ENCODE assay signal across 10 mouse cellular contexts in the genomic region with DNA sequence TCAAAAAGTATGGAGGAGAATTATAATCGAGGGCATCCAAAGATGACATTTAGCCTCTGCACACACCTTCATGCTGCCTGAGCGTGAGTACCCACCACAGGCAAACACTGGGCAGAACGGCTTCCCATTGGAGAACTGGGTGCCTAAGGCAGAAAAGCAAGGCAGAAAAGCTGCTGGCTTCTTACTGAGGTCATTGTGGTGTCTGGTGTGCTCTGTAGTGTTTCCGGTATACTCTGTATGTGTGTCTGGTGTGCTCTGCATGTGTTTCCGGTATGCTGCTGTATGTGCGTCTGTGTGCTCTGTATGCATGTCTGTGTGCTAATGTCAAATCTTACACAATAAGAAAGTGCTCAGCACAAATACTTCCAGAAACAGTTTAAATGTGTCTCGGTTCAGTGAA.
DNase-seq lines count a peak whose midpoint lies in the region; ATAC-seq and TF ChIP-seq lines count a peak whose summit lies in the region.
"Had no signal": no experiment of that assay in that cellular context is flagged by ENCODE, and none has a peak within 500 bp of the region (broad histone marks: within the 10 kb centered on the region; RNA-seq: fewer than 3 reads in every experiment).

No protein-coding gene starts in this region.

- DNase-seq in hindbrain, postnatal 0 days (ENCODE audit: low spot score) = no peak
- DNase-seq in embryo, embryonic 10 days (ENCODE audit: low spot score) = no peak
- no peak for DNase-seq in layer of hippocampus, adult 9-11 months
- DNase-seq in right cerebral cortex, postnatal 4 days = no peak

- H3K4me3 ChIP-seq in hindbrain, postnatal 0 days (ENCODE audit: low read length) = no peak overlapping the region
- no peak overlapping the region for H3K4me3 ChIP-seq in hindbrain, embryonic 12.5 days
- H3K4me3 ChIP-seq in embryonic facial prominence, embryonic 13.5 days = no peak overlapping the region
- no peak overlapping the region for H3K4me3 ChIP-seq in small intestine, adult 2 months (ENCODE audit: low read depth, low read length)
- H3K4me3 ChIP-seq: hindbrain, embryonic 15.5 days; lung, embryonic 15.5 days had no signal

- no peak for TF ChIP-seq POLR2A in small intestine, adult 2 months (IDR thresholded peaks at IDR 0.05; ENCODE audit: low read depth, low read length)

- 69% methylated on average over 7 of the region's 7 CpGs for WGBS in hindbrain, postnatal 0 days
- WGBS in hindbrain, embryonic 12.5 days = 77% methylated on average over 7 of the region's 7 CpGs
- WGBS in embryonic facial prominence, embryonic 13.5 days = 64% methylated on average over 7 of the region's 7 CpGs
- WGBS in small intestine, adult 2 months = 87% methylated on average over 7 of the region's 7 CpGs

- TF ChIP-seq CTCF in hindbrain, postnatal 0 days (IDR thresholded peaks at IDR 0.05; ENCODE audit: low read depth) = no peak
- no peak for TF ChIP-seq CTCF in small intestine, adult 2 months (IDR thresholded peaks at IDR 0.05; ENCODE audit: extremely low read depth, insufficient read length, insufficient replicate concordance, low read depth, low read length)

- ATAC-seq in hindbrain, postnatal 0 days = no peak
- no peak for ATAC-seq in hindbrain, embryonic 12.5 days (ENCODE audit: low FRiP score)
- peak; percentile 89 for ATAC-seq in CD4-positive, CD25-positive, alpha-beta regulatory T cell, adult 4 months
- ATAC-seq in embryonic facial prominence, embryonic 13.5 days (ENCODE audit: insufficient number of reproducible peaks, insufficient read depth, low FRiP score, low TSS enrichment, low read depth) = no peak

- no peak overlapping the region for H3K4me2 ChIP-seq in hindbrain, postnatal 0 days (ENCODE audit: low read depth, low read length)
- H3K4me2 ChIP-seq in hindbrain, embryonic 12.5 days (replicated peaks) = no peak overlapping the region
- peak overlapping the region; percentile 41; the same call in 1 of the 2 replicates for H3K4me2 ChIP-seq in embryonic facial prominence, embryonic 13.5 days
- H3K4me2 ChIP-seq: hindbrain, embryonic 15.5 days; lung, embryonic 15.5 days had no signal

- no peak overlapping the region for H3K9ac ChIP-seq in hindbrain, postnatal 0 days (replicated peaks; ENCODE audit: low read length)
- H3K9ac ChIP-seq in hindbrain, embryonic 12.5 days = no peak overlapping the region
- no peak overlapping the region for H3K9ac ChIP-seq in embryonic facial prominence, embryonic 13.5 days
- H3K9ac ChIP-seq: hindbrain, embryonic 15.5 days; lung, embryonic 15.5 days had no signal

- H3K36me3 ChIP-seq in hindbrain, postnatal 0 days (ENCODE audit: insufficient read depth, low read length) = no peaks in the 10 kb centered on the region
- no peaks in the 10 kb centered on the region for H3K36me3 ChIP-seq in hindbrain, embryonic 12.5 days
- no peaks in the 10 kb centered on the region for H3K36me3 ChIP-seq in embryonic facial prominence, embryonic 13.5 days
- H3K36me3 ChIP-seq in small intestine, adult 2 months (ENCODE audit: control insufficient read depth, insufficient read depth, low read length) = peaks cover 2% of the 10 kb centered on the region; the same call in 1 of the 2 replicates
- H3K36me3 ChIP-seq: hindbrain, embryonic 15.5 days; lung, embryonic 15.5 days had no signal

- peaks cover 13% of the 10 kb centered on the region for H3K4me1 ChIP-seq in hindbrain, postnatal 0 days (ENCODE audit: insufficient read depth, low read length)
- H3K4me1 ChIP-seq in hindbrain, embryonic 12.5 days = peaks cover 14% of the 10 kb centered on the region
- H3K4me1 ChIP-seq in embryonic facial prominence, embryonic 13.5 days = peaks cover 61% of the 10 kb centered on the region
- H3K4me1 ChIP-seq in small intestine, adult 2 months (ENCODE audit: control insufficient read depth, insufficient read depth, insufficient read length, low read length) = peaks cover 20% of the 10 kb centered on the region; the same call in 1 of the 2 replicates

- no peaks in the 10 kb centered on the region for H3K27me3 ChIP-seq in hindbrain, postnatal 0 days (ENCODE audit: insufficient read depth, low read length)
- no peaks in the 10 kb centered on the region for H3K27me3 ChIP-seq in hindbrain, embryonic 12.5 days
- H3K27me3 ChIP-seq in embryonic facial prominence, embryonic 13.5 days = no peaks in the 10 kb centered on the region
- H3K27me3 ChIP-seq in small intestine, adult 2 months (ENCODE audit: control insufficient read depth, insufficient read depth, low read length) = no peaks in the 10 kb centered on the region
- H3K27me3 ChIP-seq: hindbrain, embryonic 15.5 days; lung, embryonic 15.5 days had no signal

- 0 out of 2 replicates have a peak overlapping the region, but pooled peaks have one; percentile 11 for H3K27ac ChIP-seq in hindbrain, postnatal 0 days
- no peak overlapping the region for H3K27ac ChIP-seq in hindbrain, embryonic 12.5 days
- H3K27ac ChIP-seq in embryonic facial prominence, embryonic 13.5 days = peak overlapping the region; percentile 76
- 0 out of 2 replicates have a peak overlapping the region, but pooled peaks have one; percentile 0 for H3K27ac ChIP-seq in small intestine, adult 2 months (ENCODE audit: insufficient read depth, low read depth, low read length)
- H3K27ac ChIP-seq: hindbrain, embryonic 15.5 days; lung, embryonic 15.5 days had no signal

- H3K9me3 ChIP-seq in hindbrain, postnatal 0 days (ENCODE audit: low read length) = no peaks in the 10 kb centered on the region
- H3K9me3 ChIP-seq in hindbrain, embryonic 12.5 days (replicated peaks) = no peaks in the 10 kb centered on the region
- no peaks in the 10 kb centered on the region for H3K9me3 ChIP-seq in embryonic facial prominence, embryonic 13.5 days
- H3K9me3 ChIP-seq: hindbrain, embryonic 15.5 days; lung, embryonic 15.5 days had no signal
